Mouse (Mus musculus): ENCODE measurements at regions not wholly inside any gene's neighbourhood (a gene's known extent, or its start where the extent isn't known, plus 50 kb on each side); places are given as distances from the start of the nearest gene placed in this dataset.

- DNase-seq (ENCODE audit: low read depth, low spot score) = no peak
- 69% methylated on average over 4 of the region's 4 CpGs for WGBS
These were observed 335.9 kb downstream of the Rnf144a start for GRCm38 (mm10) chr12:26079061-26079625.

DNA sequence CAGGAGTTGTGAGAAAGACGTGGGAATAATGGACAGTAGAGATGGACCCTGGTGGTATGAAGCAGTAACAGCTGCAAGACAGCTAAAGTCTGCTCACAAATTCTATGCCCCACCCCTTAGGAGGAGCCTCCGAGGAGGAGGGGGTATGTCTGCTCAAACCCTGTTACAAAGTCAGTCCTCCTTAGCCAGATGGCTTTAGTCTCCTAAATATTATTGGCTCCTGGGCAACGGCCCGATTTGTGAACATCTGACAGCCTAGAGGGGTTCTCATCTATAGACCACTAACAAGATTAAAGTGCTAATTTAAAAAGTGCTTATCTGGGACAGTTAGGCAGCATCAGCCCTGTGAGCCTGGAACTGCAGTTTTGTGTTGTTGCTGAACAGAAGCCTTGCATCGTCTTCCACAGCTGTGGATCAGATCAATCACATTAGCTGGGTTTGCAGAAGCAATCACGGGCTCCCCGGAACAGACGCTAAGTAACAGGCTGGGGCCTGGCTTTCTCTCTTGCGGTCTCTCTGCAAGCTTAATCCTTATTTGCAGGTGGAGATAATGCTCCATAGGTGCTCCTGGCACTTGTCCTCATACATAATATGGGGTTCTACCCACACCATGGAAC is 339.3 kb downstream of the Rnf144a start:
- no peak for DNase-seq (ENCODE audit: low read depth, low spot score)
- 46% methylated on average over 9 of the region's 9 CpGs for WGBS

- 76% methylated on average over 7 of the region's 7 CpGs for WGBS
- no peak for DNase-seq (ENCODE audit: low read depth, low spot score)
These were observed 342.9 kb downstream of the Rnf144a start for GRCm38 (mm10) chr12:26072180-26072579.

- 6% methylated on average over 3 of the region's 3 CpGs for WGBS
- DNase-seq (ENCODE audit: low read depth, low spot score) = peak; percentile 1
These were observed 343.4 kb downstream of the Rnf144a start for GRCm38 (mm10) chr12:26071610-26072009.

GRCm38 (mm10) chr12:26068685-26069008 is 346.4 kb downstream of the Rnf144a start:
- DNase-seq (ENCODE audit: low read depth, low spot score) = no peak

GRCm38 (mm10) chr12:26067866-26068684 is 347.0 kb downstream of the Rnf144a start:
- no peak for DNase-seq (ENCODE audit: low read depth, low spot score)
- WGBS = 22% methylated on average over 24 of the region's 24 CpGs

More at GRCm38 (mm10) chr12:26068685-26069008, 346.4 kb downstream of the Rnf144a start:
- 29% methylated on average over 4 of the region's 4 CpGs for WGBS

DNA sequence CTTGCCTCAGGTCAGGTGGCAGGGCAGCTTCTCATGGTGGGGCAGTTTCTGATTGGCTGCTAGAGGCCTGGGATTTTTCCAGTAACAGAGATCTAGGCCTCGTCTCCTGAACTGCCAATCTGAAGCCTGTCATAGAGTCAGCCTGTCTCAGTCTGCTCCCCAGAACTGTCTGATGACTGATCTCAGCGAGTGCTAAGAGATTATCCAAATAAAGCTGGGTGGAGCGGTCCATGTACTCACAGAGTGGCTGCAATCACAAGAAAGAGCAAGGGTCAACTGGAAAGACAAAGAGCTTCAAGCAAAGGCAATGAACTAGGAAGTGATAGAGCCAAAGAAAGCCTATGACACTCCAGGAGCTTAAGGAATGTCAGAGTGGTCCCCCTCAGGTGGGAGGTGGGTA is 354.7 kb downstream of the Rnf144a start:
- DNase-seq (ENCODE audit: low read depth, low spot score) = no peak
- 27% methylated on average over 3 of the region's 3 CpGs for WGBS

- WGBS = 72% methylated on average over 4 of the region's 4 CpGs
- no peak for DNase-seq (ENCODE audit: low read depth, low spot score)
These were observed 356.0 kb downstream of the Rnf144a start for GRCm38 (mm10) chr12:26059090-26059489.

DNA sequence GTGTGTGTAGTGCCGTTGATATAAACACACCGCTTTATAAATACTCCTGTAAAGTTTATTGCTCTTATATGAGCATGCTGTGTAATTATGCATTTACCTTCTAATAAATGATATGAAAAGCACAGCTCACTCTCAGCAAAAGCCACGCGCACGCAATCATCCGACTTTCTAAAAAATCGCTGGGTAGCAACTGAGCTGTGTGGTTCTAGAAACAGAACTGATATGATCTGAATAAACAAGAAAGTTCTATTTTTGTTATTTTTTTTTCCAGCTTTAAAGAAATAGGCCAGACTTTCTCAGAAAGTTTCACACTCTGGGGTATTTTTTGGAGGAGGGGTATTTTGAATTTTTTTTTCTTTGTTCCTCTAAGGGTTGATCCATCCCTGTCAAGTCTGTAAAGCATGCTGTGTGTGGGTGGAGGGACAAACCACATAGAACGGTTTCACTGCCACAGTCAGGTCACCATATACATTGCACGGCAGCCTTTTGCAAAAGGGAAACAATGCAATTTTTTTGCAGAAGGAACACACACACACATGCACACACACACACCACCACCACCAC is 357.5 kb downstream of the Rnf144a start:
- WGBS = 78% methylated on average over 9 of the region's 9 CpGs
- DNase-seq (ENCODE audit: low read depth, low spot score) = no peak

GRCm38 (mm10) chr12:26046991-26047390 is 368.1 kb downstream of the Rnf144a start:
- DNase-seq (ENCODE audit: low read depth, low spot score) = no peak
- WGBS = 66% methylated on average over 6 of the region's 6 CpGs

GRCm38 (mm10) chr12:26045321-26045720 is 369.7 kb downstream of the Rnf144a start:
- 79% methylated on average over 1 of the region's 1 CpGs for WGBS
- DNase-seq (ENCODE audit: low read depth, low spot score) = no peak

DNA sequence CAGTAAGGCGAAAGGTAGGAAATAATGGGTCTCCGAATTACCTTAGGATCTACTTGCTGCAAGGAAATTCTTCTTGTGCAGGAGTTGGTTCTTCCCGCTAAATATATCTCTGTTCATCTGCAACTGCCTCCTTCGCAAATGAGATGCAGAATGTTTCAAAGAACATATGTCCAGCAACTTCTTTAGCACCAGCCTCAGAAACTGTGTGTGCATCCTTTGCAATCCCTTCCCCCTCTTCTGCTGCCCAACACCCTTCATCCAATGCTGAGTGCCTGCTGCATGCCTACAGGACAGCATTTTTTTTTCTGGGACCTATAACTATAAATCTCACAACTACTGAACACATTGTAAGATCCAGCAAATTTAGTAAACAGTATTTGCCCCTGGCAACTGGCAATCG is 402.1 kb downstream of the Rnf144a start:
- 76% methylated on average over 5 of the region's 5 CpGs for WGBS
- DNase-seq (ENCODE audit: low read depth, low spot score) = no peak

- WGBS = 68% methylated on average over 4 of the region's 4 CpGs
These were observed 421.0 kb downstream of the Rnf144a start for GRCm38 (mm10) chr12:25994063-25994462.

DNA sequence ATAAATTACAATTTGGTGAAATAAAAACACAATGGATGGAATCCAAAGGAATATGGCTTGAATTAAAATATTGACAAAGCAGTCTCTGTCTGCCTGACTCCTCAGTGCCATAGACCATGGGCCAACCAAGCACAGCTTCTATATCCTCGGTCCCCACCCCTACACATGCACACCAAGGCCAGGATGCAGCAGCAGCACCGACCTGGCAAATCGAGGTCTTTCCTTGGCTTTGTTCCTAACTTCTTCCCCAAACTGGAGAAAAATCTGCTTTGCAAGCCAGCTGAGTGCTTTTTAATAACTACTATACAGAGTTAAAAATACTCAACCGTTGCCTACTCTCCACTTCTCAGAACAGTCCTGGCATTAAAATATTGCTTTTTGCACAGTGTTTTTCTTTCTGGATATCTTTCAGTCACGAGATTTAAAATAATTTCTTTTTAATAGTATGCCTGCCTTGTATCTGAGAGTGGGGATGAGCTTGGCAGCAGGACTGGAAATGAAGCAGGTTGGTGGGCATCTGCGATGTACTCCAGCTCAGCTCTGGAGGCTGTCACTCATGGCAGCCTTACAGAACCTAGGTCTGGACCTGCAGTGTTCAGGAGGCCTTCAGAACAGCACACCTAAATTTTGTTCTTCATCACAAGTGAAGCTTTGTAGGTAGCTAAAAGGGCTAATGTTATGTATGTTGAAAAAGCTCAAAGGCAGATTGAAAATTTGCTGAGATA is 423.1 kb downstream of the Rnf144a start:
- 62% methylated on average over 6 of the region's 6 CpGs for WGBS

More at GRCm38 (mm10) chr12:25994063-25994462, 421.0 kb downstream of the Rnf144a start:
- DNase-seq (ENCODE audit: low read depth, low spot score) = no peak

DNA sequence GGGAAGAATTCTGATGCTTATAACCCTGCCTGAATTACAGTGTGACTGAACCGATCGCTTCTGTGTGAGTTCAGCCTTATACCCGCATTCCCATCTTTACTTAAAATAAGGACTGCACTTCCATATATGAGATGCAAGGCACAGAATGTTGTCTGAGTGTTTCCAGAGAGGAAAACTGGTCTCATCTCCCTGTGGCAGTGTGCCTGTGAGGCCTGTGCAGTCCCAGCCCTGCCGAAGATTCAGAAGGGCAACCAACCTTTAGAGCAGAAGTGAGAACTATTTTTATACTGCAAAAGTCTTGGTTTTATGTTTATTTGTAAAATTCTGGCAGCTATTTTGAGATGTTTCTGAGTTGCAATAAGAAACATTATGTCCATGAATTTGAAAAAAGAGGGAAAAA is 432.5 kb downstream of the Rnf144a start:
- no peak for DNase-seq (ENCODE audit: low read depth, low spot score)
- 79% methylated on average over 4 of the region's 4 CpGs for WGBS

More for the DNA sequence above, 423.1 kb downstream of the Rnf144a start:
- no peak for DNase-seq (ENCODE audit: low read depth, low spot score)

- DNase-seq (ENCODE audit: low read depth, low spot score) = no peak
- 76% methylated on average over 5 of the region's 5 CpGs for WGBS
These were observed 436.7 kb downstream of the Rnf144a start for GRCm38 (mm10) chr12:25978335-25978734.

GRCm38 (mm10) chr12:25958584-25958983 is 456.5 kb downstream of the Rnf144a start:
- 62% methylated on average over 4 of the region's 4 CpGs for WGBS
- no peak for DNase-seq (ENCODE audit: low read depth, low spot score)

DNA sequence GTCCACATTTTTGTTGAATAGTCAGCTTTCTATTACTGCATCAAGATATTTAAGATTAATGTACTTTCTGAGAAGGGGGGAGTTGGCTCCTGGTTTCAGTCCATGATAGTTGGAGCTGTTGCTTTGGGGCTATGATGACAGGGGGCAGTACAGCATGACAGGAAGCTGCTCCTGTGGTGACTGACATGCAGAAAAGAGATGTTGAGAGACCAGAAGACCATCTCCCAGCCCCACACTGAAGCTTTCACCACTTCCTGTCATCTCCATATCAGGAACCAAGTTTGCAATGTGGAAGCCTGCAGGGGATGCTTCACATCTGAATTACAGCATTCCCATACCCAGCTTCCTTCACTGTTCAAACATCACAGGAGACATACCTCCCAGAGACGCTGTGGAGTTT is 457.5 kb downstream of the Rnf144a start:
- no peak for DNase-seq (ENCODE audit: low read depth, low spot score)
- 78% methylated on average over 1 of the region's 1 CpGs for WGBS

DNA sequence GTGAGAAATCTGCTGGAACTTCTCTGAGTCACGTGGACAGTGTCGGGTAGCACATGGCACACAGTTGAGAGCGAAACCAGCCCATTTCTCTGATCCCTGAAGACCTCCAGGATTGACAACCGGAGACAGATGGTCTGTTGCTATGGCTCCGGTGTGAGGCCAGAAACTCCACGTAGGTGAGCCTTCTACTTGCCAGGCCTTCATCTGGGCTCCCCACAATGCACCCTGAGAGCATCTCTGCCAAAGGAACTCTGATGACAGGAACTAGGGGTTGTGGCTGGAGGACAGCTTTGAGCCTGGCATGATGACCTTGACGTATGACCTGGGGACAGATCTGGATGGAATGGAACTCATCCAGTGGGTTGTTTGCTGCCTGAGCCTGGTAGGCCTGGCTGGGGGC is 467.9 kb downstream of the Rnf144a start:
- no peak for DNase-seq (ENCODE audit: low read depth, low spot score)
- whole genome bisulfite sequencing = 92% methylated on average over 7 of the region's 7 CpGs

DNA sequence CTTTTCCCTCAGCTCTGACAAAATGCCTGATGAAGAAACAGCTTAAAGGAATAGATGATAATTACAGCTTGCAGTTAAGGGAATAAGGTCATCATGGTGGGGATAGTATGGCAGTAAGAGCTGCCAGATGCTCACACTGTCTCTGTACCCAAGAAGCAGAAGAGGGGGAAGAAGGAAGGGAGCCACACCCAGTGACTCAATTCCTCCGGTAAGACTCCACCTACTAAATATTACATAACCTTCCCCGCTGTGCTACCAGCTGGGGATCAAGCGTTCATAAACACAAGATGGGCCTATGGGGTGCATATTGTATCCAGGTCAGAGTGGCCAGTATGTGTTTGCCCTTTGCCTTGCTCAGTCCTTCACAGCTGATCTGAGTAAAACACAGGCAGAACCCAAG is 468.9 kb downstream of the Rnf144a start:
- no peak for DNase-seq (ENCODE audit: low read depth, low spot score)
- 59% methylated on average over 3 of the region's 3 CpGs for WGBS
